Mouse (Mus musculus) thymus, adult 2 months (tissue): ENCODE data around the gene Slc25a21. TPM values are rescaled to one million over a fixed set of nuclear protein-coding genes. Genes with fewer than 3 reads are reported as not detected.

Experiments used
- DNase-seq: peaks from one replicate; pipeline ENCODE4 v3.0.0; 2021
- H3K27ac ChIP-seq: fragments of 200-500 bp; 2 replicates; pipeline ENCODE4 v1.5.1; 2012; ENCODE audit warnings: low read length, control low read depth; ENCODE audit not compliant: control insufficient read depth, insufficient read depth
- H3K27me3 ChIP-seq: fragments of 200-500 bp; 2 replicates; pipeline ENCODE4 v1.6.1; 2012; ENCODE audit warnings: mild to moderate bottlenecking, low read length, moderate library complexity, mixed read lengths; ENCODE audit not compliant: control insufficient read depth, insufficient read depth
- H3K36me3 ChIP-seq: fragments of 200-500 bp; 2 replicates; pipeline ENCODE4 v1.6.1; 2012; ENCODE audit warnings: mild to moderate bottlenecking, low read length, moderate library complexity; ENCODE audit not compliant: control insufficient read depth, insufficient read depth
- H3K4me1 ChIP-seq: fragments of 200-500 bp; replicated peaks from 2 replicates; pipeline ENCODE4 v1.6.1; 2012; ENCODE audit warnings: low read length; ENCODE audit not compliant: control insufficient read depth, insufficient read depth
- H3K4me3 ChIP-seq: fragments of 200-500 bp; 2 replicates; pipeline ENCODE4 v1.5.1; 2012; ENCODE audit warnings: mild to moderate bottlenecking, low read length, control low read depth, moderate library complexity; ENCODE audit not compliant: control insufficient read depth, insufficient read depth
- CTCF ChIP-seq: fragments of 200-500 bp; IDR thresholded peaks from 2 replicates; pipeline ENCODE4 v1.5.1; 2012; ENCODE audit warnings: mild to moderate bottlenecking, control low read depth, low read length, moderate library complexity, borderline replicate concordance; ENCODE audit not compliant: control insufficient read depth, poor library complexity, insufficient read depth; ENCODE audit errors: extremely low read depth
- POLR2A ChIP-seq: fragments of 200-500 bp; IDR thresholded peaks from 2 replicates; pipeline ENCODE4 v1.6.1; 2012; ENCODE audit warnings: mild to moderate bottlenecking, low read length, control low read depth, moderate library complexity; ENCODE audit not compliant: control insufficient read depth, poor library complexity, insufficient read depth; ENCODE audit errors: extremely low read depth
- WGBS: fragments of 180-500 bp; shearing (Covaris S2); methylation state at CpG from one replicate; pipeline ENCODE4 v1.1.7; 2018; 5-methylcytosine and 5-hydroxymethylcytosine counted together
- polyA plus RNA-seq: library from polyadenylated mRNA; depleted of rRNA; stranded (reverse); fragments of >200 nt; gene quantifications from 2 replicates; pipeline ENCODE4 v1.2.3, GENCODE M21; 2012

Slc25a21 gene
- polyA plus RNA-seq, 1 experiment = 0.03 TPM

- H3K4me1 ChIP-seq = no peaks in the 10 kb centered on the region
- H3K4me3 ChIP-seq = no peak overlapping the region
- no peak overlapping the region for H3K27ac ChIP-seq
- whole genome bisulfite sequencing = 91% methylated on average over 3 of the region's 3 CpGs
- no peaks in the 10 kb centered on the region for H3K36me3 ChIP-seq
- TF ChIP-seq POLR2A (no peak), CTCF (no peak)
- no peaks in the 10 kb centered on the region for H3K27me3 ChIP-seq
- no peak for DNase-seq
Observed at GRCm38 (mm10) chr12:56877796-56878195, 319.5 kb downstream of the Slc25a21 start.

GRCm38 (mm10) chr12:56876549-56876948, 320.7 kb downstream of the Slc25a21 start:
- 85% methylated on average over 7 of the region's 7 CpGs for WGBS
- Histone ChIP-seq H3K4me1 (no peaks in the 10 kb centered on the region), H3K36me3 (no peaks in the 10 kb centered on the region), H3K4me3 (no peak overlapping the region), H3K27me3 (no peaks in the 10 kb centered on the region), H3K27ac (no peak overlapping the region)
- TF ChIP-seq POLR2A (no peak), CTCF (no peak)
- no peak for DNase-seq

- no peaks in the 10 kb centered on the region for H3K36me3 ChIP-seq
- H3K27me3 ChIP-seq = no peaks in the 10 kb centered on the region
- DNase-seq = no peak
- H3K27ac ChIP-seq = no peak overlapping the region
- H3K4me3 ChIP-seq = no peak overlapping the region
- TF ChIP-seq POLR2A (no peak), CTCF (no peak)
- H3K4me1 ChIP-seq = no peaks in the 10 kb centered on the region
Observed at GRCm38 (mm10) chr12:56873204-56873603, 324.1 kb downstream of the Slc25a21 start.

GRCm38 (mm10) chr12:56870569-56870968, 326.7 kb downstream of the Slc25a21 start:
- no peak overlapping the region for H3K4me3 ChIP-seq
- H3K27me3 ChIP-seq = no peaks in the 10 kb centered on the region
- no peaks in the 10 kb centered on the region for H3K4me1 ChIP-seq
- no peaks in the 10 kb centered on the region for H3K36me3 ChIP-seq
- 68% methylated on average over 3 of the region's 3 CpGs for WGBS
- no peak for DNase-seq
- H3K27ac ChIP-seq = no peak overlapping the region
- no peak for TF ChIP-seq POLR2A
- no peak for TF ChIP-seq CTCF

GRCm38 (mm10) chr12:56863873-56864562, 333.3 kb downstream of the Slc25a21 start:
- no peaks in the 10 kb centered on the region for H3K27me3 ChIP-seq
- H3K36me3 ChIP-seq = no peaks in the 10 kb centered on the region
- no peaks in the 10 kb centered on the region for H3K4me1 ChIP-seq
- DNase-seq = no peak
- no peak for TF ChIP-seq POLR2A
- TF ChIP-seq CTCF = no peak
- no peak overlapping the region for H3K27ac ChIP-seq
- WGBS = 93% methylated on average over 4 of the region's 4 CpGs
- no peak overlapping the region for H3K4me3 ChIP-seq

- Histone ChIP-seq H3K36me3 (no peaks in the 10 kb centered on the region), H3K27me3 (no peaks in the 10 kb centered on the region), H3K27ac (no peak overlapping the region), H3K4me1 (no peaks in the 10 kb centered on the region), H3K4me3 (no peak overlapping the region)
- TF ChIP-seq POLR2A = no peak
- no peak for TF ChIP-seq CTCF
- DNase-seq = no peak
- 53% methylated on average over 4 of the region's 4 CpGs for WGBS
Observed at GRCm38 (mm10) chr12:56852679-56853078, 344.6 kb downstream of the Slc25a21 start.

- Histone ChIP-seq H3K4me1 (no peaks in the 10 kb centered on the region), H3K27me3 (no peaks in the 10 kb centered on the region), H3K4me3 (no peak overlapping the region), H3K36me3 (no peaks in the 10 kb centered on the region), H3K27ac (no peak overlapping the region)
- DNase-seq = no peak
- TF ChIP-seq POLR2A = no peak
- TF ChIP-seq CTCF = no peak
- WGBS = 65% methylated on average over 3 of the region's 3 CpGs
Observed at GRCm38 (mm10) chr12:56851464-56851863, 345.8 kb downstream of the Slc25a21 start.
